Mouse (Mus musculus) right cerebral cortex, postnatal 36 days (tissue): ENCODE results near the gene Zfp459.
"Not testable (repeated sequence)": the region's sequence is repeated elsewhere in the genome, so short reads cannot be mapped to it uniquely, and the experiment has no call there.

Experiments used
- DNase-seq, 2 experiments: peaks; one replicate each; pipeline ENCODE4 v3.0.0; 2022; ENCODE audit warnings: low spot score in 2 of 2, mixed read lengths in 1 of 2

Zfp459 gene

DNA sequence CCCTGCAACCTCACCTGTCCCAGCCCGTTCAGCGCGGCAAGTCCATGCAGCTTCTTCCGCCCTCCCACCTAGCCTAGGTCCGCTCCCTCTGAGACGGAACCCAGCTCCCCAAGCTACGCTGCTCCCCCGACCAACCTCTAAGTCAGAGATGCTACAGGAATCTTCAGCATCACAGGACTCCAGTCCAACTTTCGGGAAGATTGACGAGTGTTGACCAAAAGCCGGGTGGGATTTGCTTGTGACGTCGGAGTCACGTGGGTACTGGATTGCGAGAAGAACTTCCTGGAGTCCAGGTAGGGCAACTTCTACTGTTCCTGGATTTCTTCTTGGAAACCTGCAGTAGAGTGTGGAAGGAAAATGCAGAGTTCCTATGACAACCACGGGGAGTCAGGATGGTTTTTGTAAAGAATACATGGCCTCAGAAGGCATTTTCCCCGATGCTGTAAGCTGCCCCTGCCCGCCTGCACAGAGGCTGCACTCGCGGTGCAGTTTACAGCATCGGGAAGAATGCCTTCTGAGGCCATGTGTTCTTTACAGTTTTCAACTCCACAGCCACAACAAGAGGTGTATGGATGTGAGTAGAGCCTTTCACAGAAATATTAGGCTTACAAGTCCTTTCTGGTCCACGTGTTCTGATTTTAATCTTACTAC lies at the start of gene Zfp459:
Gene Zfp459 (minus strand): TSS at position 212 of the 651 bp plus-strand sequence.
- peak; percentile 10 to 45 for DNase-seq

DNA sequence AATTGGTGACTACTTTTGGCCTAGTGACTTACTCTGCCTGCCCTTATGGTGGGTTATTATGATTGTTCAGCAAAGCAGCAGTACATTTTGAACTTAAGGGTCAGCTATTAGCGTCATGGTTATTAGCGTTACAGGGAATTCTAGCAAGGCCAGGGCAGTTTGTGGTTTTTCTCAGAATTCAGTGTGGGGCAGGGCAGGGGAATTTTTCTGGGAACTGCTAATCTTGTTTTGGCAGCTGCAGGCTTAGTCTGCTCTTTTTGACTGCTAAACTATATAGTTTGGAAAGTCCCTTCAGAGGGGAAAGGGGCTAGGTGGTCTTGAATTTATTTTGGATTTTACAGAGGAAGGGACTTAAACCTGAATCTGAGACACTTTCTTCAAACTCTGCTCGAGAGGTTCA lies 48.1 kb upstream of the Zfp459 start:
- no peak for DNase-seq

DNA sequence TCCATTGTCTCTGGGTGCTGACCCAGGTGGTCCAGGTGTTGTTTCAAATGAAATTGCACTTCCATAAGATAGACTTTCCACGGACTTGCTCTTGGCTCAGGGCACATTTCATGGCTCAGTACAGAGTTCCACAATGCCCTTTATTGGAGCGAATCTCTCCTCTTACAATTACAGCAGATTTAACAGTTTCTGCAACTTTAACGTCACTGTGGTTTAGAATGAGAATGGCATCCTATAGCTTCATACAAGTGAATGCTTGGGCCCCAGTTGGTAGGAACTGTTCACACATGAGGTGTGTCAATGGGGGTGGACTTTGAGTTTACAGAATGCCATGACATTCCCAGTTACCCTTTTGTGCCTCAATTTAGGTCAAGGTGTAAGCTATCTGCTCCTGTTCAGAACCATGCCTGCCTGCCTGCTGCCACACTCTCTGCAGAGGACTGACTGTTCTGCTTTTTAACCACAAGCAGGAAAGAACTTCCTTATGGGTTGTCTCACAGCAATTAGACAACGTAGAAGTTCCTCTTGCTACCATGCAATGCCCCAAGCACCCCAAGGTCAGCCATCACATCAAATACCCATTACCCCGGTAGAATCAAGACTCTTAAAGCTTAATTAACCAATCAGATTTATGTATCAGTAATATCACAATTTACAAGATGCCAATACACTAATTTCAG lies 42.4 kb upstream of the Zfp459 start:
- not testable (repeated sequence) for DNase-seq

- DNase-seq, result no peak
These were observed 30.7 kb upstream of the Zfp459 start for GRCm38 (mm10) chr13:67452021-67452309.

GRCm38 (mm10) chr13:67451172-67452020 lies 30.2 kb upstream of the Zfp459 start, which contains the start of gene Zfp874a:
Gene Zfp874a (minus strand): TSS chr13:67451624.
- DNase-seq, result peak; percentile 87 to 94

DNA sequence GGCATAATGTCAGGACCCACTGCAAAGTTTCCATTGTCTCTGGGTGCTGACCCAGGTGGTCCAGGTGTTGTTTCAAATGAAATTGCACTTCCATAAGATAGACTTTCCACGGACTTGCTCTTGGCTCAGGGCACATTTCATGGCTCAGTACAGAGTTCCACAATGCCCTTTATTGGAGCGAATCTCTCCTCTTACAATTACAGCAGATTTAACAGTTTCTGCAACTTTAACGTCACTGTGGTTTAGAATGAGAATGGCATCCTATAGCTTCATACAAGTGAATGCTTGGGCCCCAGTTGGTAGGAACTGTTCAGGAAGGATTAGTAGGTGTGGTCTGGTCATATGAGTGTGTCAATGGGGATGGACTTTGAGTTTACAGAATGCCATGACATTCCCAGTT lies 15.9 kb upstream of the Zfp459 start:
- DNase-seq, result not testable (repeated sequence)

GRCm38 (mm10) chr13:67428116-67428515 lies 6.9 kb upstream of the Zfp459 start:
- DNase-seq, result no peak

GRCm38 (mm10) chr13:67425699-67426098 lies 4.5 kb upstream of the Zfp459 start:
- not testable (repeated sequence) for DNase-seq

DNA sequence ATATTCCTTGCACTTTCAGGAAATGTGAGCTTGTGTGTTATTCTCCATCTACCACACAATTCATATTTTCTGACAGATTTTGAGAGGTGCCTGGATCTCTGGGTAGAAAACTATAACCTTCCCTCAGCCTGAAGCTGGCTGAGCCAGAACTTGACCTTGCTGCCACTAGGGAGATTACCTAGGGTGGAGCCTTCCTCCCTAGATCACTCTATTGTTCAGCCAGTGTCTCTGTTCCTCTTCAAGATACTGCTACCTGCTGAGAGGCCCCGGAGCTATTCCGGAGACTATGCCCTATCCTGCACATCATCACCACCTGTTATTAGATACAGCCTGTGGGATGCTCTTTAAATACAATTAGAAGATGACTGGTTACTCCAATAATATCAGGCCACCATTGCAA lies 1.3 kb upstream of the Zfp459 start:
- DNase-seq, result not testable (repeated sequence)

GRCm38 (mm10) chr13:67420558-67421206 lies 536 bp downstream of the Zfp459 start:
- no peak for DNase-seq

GRCm38 (mm10) chr13:67416811-67417210 lies 4.4 kb downstream of the Zfp459 start:
- DNase-seq, result no peak

DNA sequence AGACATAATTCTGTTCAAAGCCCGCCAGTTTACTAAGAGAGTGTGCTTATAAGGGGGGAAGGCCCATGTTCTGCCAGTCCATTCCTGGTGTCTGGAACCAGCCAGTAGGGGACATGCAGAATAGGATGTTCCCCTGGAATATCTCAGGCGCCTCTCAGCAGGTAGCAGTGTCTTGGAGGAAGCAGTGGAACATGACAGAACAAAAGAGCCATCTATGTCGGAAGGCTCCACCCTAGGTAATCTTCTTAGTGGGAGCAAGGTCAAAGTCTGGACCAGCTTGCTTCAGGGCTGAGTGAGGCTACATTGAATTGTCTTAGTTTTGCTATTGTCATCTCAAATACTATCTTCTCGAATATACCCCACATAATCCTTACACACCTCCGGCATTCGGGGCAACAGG lies 5.5 kb downstream of the Zfp459 start:
- no peak for DNase-seq

DNA sequence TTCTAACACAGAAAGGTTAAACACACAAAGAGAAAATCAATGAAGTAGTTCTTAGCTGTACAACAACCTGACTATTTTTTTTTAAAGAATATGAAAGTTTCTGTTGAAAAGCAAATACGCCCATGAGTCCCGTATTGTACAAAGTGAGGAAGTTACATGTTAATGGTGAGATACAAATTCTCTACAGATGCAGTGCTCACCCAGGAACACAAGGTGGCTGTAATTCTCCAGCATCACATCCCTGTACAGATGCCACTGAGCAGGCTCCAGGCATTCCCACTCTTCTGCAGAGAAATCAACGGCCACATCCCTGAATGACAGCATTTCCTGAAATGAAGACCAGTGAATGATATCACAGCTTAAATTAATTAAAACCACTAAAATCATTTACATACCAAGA lies 7.6 kb downstream of the Zfp459 start:
- not testable (repeated sequence) for DNase-seq

GRCm38 (mm10) chr13:67399183-67399903 lies 21.9 kb downstream of the Zfp459 start, which contains the start of gene Zfp429:
Gene Zfp429 (minus strand): TSS chr13:67399819.
- peak; percentile 56 to 69 for DNase-seq

DNA sequence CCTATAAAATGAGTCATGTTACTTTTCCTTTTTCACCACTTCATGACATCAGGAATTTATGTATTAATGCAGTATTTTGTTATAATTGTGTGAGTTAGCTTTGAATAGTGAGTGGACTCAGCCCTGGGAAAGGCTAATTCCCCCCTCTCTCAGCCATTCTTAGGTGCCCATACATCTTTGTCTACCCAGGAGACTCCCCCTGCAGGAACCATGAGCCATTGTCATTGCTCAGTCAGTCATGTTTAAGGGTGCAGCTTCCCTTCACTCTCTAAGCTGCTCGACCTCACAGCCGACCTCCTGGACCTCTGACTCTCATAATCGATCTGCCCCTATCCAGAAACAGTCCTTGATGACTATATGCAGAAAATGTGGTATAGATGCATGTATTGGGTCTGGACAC lies 45.0 kb downstream of the Zfp459 start:
- not testable (repeated sequence) for DNase-seq

DNA sequence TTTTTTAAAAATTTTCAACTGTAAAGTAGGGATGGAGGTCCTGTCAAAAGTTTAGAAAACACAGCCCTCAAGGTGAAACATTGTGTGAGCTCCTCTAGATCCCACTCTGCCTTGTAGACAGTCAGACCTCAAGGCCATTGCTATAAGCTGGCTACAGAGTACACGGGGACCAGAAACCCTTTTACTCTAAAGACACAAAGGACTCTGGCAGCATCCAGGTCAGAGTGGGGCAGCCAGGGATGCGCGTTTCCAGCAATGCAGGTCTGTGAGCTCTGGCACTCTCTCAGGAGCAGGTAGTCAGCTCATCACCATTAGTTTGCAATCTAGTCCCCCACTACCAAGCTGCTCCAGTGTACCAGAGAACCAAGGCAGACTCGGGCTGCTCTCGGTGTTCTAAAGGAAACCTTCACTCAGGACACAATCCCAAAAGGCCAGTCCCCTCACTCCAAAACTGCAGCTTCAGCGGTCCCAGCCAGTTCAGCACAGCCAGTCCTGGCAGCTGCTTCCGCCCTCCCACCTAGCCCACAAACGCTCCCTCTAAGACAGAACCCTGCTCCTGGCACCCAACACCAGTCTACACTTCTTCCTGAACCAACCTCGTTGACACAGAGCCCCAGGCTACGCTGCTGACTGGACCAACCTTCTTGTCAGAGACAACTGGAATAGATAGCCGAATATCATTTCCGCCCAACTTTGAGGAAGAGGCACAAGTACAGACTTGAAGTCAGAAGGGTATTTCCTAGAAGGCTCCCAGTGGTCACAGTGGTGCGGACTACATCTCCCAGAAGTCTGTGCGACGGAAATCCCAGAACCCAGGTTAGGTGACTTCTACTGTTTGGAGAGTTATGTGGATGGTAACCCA lies 45.9 kb downstream of the Zfp459 start, which contains the start of the genes Gm28041 and Zfp456:
Gene Gm28041 (minus strand): TSS at position 684 of the 862 bp plus-strand sequence.
Gene Zfp456 (minus strand): TSS at position 761 of the 862 bp plus-strand sequence.
- peak; percentile 14 to 32 for DNase-seq

GRCm38 (mm10) chr13:67360131-67360744 lies 61.0 kb downstream of the Zfp459 start, which contains the start of the genes Gm28044 and Zfp953:
Gene Gm28044 (minus strand): TSS chr13:67360536.
Gene Zfp953 (minus strand): TSS chr13:67360605.
- peak; percentile 83 to 91 for DNase-seq
